In the genomic region with DNA sequence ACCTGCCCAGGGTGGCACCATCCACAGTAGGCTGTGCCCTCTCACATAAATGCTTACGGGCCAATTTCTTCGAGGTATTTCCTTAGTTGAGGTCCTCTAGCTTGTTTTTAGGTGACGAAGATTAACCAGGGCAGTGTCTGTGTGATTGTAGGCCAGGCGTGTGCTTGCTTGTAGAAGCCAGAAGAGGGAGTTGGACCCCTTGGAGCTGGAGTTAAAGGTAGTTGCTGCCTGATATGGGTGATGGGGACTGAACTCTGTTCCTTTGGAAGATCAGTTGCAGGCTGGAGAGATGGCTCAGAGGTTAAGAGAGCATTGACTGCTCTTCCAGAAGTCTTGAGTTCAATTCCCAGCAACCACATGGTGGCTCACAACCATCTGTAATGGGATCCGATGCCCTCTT, we compare ENCODE assay signal across 10 mouse cellular contexts. TPM values are rescaled to one million over a fixed set of nuclear protein-coding genes. Genes with fewer than 3 reads are reported as not detected.
DNase-seq lines count a peak whose midpoint lies in the region; ATAC-seq and TF ChIP-seq lines count a peak whose summit lies in the region.
"Had no signal": no experiment of that assay in that cellular context is flagged by ENCODE, and none has a peak within 500 bp of the region (broad histone marks: within the 10 kb centered on the region; RNA-seq: fewer than 3 reads in every experiment).

No protein-coding gene starts in this region.

- no peak overlapping the region for H3K9ac ChIP-seq in lung, postnatal 0 days (replicated peaks; ENCODE audit: low read depth)
- peak overlapping the region; percentile 83; the same call in 1 of the 2 replicates for H3K9ac ChIP-seq in forebrain, embryonic 12.5 days
- no peak overlapping the region for H3K9ac ChIP-seq in limb, embryonic 15.5 days
- H3K9ac ChIP-seq in stomach, embryonic 15.5 days = peak overlapping the region; percentile 72; the same call in 1 of the 2 replicates

- no peaks in the 10 kb centered on the region for H3K27me3 ChIP-seq in lung, postnatal 0 days (replicated peaks; ENCODE audit: insufficient read depth, low read length)
- H3K27me3 ChIP-seq in forebrain, embryonic 12.5 days = 0 out of 2 replicates have a peak, but pooled peaks cover 4% of the 10 kb centered on the region
- no peaks in the 10 kb centered on the region for H3K27me3 ChIP-seq in limb, embryonic 15.5 days
- H3K27me3 ChIP-seq in stomach, embryonic 15.5 days (replicated peaks) = no peaks in the 10 kb centered on the region

- WGBS in lung, postnatal 0 days = 75% methylated on average over 5 of the region's 5 CpGs
- WGBS in forebrain, embryonic 12.5 days = 82% methylated on average over 5 of the region's 5 CpGs
- 80% methylated on average over 5 of the region's 5 CpGs for WGBS in limb, embryonic 15.5 days
- WGBS in stomach, embryonic 15.5 days = 79% methylated on average over 5 of the region's 5 CpGs

- TF ChIP-seq EP300 in lung, postnatal 0 days (IDR thresholded peaks at IDR 0.05) = no peak

- H3K4me3 ChIP-seq in lung, postnatal 0 days (ENCODE audit: low read depth, low read length) = peak overlapping the region; percentile 80
- peak overlapping the region; percentile 78 for H3K4me3 ChIP-seq in forebrain, embryonic 12.5 days (replicated peaks)
- H3K4me3 ChIP-seq in limb, embryonic 15.5 days = peak overlapping the region; percentile 79
- peak overlapping the region; percentile 86 for H3K4me3 ChIP-seq in stomach, embryonic 15.5 days (replicated peaks)

- DNase-seq in lung, postnatal 0 days (ENCODE audit: low spot score) = peak; percentile 30
- DNase-seq in lung, postnatal 25 days (ENCODE audit: low spot score) = no peak
- DNase-seq in frontal cortex, postnatal 36 days (ENCODE audit: low spot score in 2 of 2) = no peak
- no peak for DNase-seq in right cerebral cortex, postnatal 10 days (ENCODE audit: low spot score in 2 of 2)
- DNase-seq: kidney, postnatal 10 days; spleen, adult 18-20 months had no signal

- H3K9me3 ChIP-seq in lung, postnatal 0 days (ENCODE audit: low read length) = no peaks in the 10 kb centered on the region
- H3K9me3 ChIP-seq in forebrain, embryonic 12.5 days = no peaks in the 10 kb centered on the region
- no peaks in the 10 kb centered on the region for H3K9me3 ChIP-seq in limb, embryonic 15.5 days
- no peaks in the 10 kb centered on the region for H3K9me3 ChIP-seq in stomach, embryonic 15.5 days

- peaks cover 7% of the 10 kb centered on the region; the same call in 1 of the 2 replicates for H3K36me3 ChIP-seq in lung, postnatal 0 days (ENCODE audit: insufficient read depth, low read length)
- peaks cover 21% of the 10 kb centered on the region for H3K36me3 ChIP-seq in forebrain, embryonic 12.5 days (replicated peaks)
- H3K36me3 ChIP-seq in limb, embryonic 15.5 days = peaks cover 33% of the 10 kb centered on the region
- peaks cover 23% of the 10 kb centered on the region for H3K36me3 ChIP-seq in stomach, embryonic 15.5 days

- ATAC-seq in lung, postnatal 0 days = no peak
- ATAC-seq in forebrain, embryonic 12.5 days (ENCODE audit: low FRiP score) = no peak
- ATAC-seq in limb, embryonic 15.5 days (ENCODE audit: insufficient number of reproducible peaks, low FRiP score, low TSS enrichment, low read depth) = no peak
- ATAC-seq in stomach, embryonic 15.5 days (ENCODE audit: insufficient read depth, low FRiP score, low read depth) = no peak
- no peak for ATAC-seq in granulocyte monocyte progenitor cell, adult 5-6 weeks (replicated peaks; ENCODE audit: poor library complexity, severe bottlenecking)

- TF ChIP-seq CTCF in lung, postnatal 0 days (IDR thresholded peaks at IDR 0.05) = peak; percentile 35

- peaks cover 3% of the 10 kb centered on the region; the same call in 1 of the 2 replicates for H3K4me1 ChIP-seq in lung, postnatal 0 days (ENCODE audit: insufficient read depth, low read depth, low read length)
- peaks cover 18% of the 10 kb centered on the region for H3K4me1 ChIP-seq in forebrain, embryonic 12.5 days
- peaks cover 25% of the 10 kb centered on the region for H3K4me1 ChIP-seq in limb, embryonic 15.5 days
- peaks cover 18% of the 10 kb centered on the region for H3K4me1 ChIP-seq in stomach, embryonic 15.5 days

- H3K27ac ChIP-seq in lung, postnatal 0 days (ENCODE audit: low read length) = no peak overlapping the region
- no peak overlapping the region for H3K27ac ChIP-seq in forebrain, embryonic 12.5 days
- H3K27ac ChIP-seq in limb, embryonic 15.5 days = no peak overlapping the region
- H3K27ac ChIP-seq in stomach, embryonic 15.5 days = no peak overlapping the region

- H3K4me2 ChIP-seq in lung, postnatal 0 days (replicated peaks; ENCODE audit: low read depth, low read length) = peak overlapping the region; percentile 82
- peak overlapping the region; percentile 81 for H3K4me2 ChIP-seq in forebrain, embryonic 12.5 days
- H3K4me2 ChIP-seq in limb, embryonic 15.5 days = peak overlapping the region; percentile 55
- H3K4me2 ChIP-seq in stomach, embryonic 15.5 days = peak overlapping the region; percentile 67

RNA-seq across cellular contexts. Expression of gene Ggcx, which starts 1.1 kb away (rescaled TPM):
- 28.6 and 32.2 TPM in 2 replicates for polyA plus RNA-seq in lung, postnatal 0 days (2015; fragmentation: Nextera tagmentation; extraction: Ambion mirVana)
- 19.1 and 19.8 TPM in 2 replicates for polyA plus RNA-seq in forebrain, embryonic 12.5 days (2016; fragmentation: Nextera tagmentation; extraction: Ambion mirVana)
- polyA plus RNA-seq in limb, embryonic 15.5 days (2015; fragmentation: Nextera tagmentation; extraction: Ambion mirVana) = 48.0 and 52.6 TPM in 2 replicates
- polyA plus RNA-seq in stomach, embryonic 15.5 days (2015; fragmentation: Nextera tagmentation; extraction: Ambion mirVana) = 30.4 and 39.5 TPM in 2 replicates
- total RNA-seq in granulocyte monocyte progenitor cell, adult 5-6 weeks (2014; fragmentation: Nextera tagmentation) = 7.9 and 8.8 TPM in 2 replicates
- 9.6 and 19.7 TPM in 2 replicates for total RNA-seq in granulocyte monocyte progenitor cell, adult 5-6 weeks (2017)

RNA-seq across cellular contexts. Expression of gene Mat2a, which starts 24.2 kb away (rescaled TPM):
- polyA plus RNA-seq in lung, postnatal 0 days (2015; fragmentation: Nextera tagmentation; extraction: Ambion mirVana) = 165 and 171 TPM in 2 replicates
- 475 and 476 TPM in 2 replicates for polyA plus RNA-seq in forebrain, embryonic 12.5 days (2016; fragmentation: Nextera tagmentation; extraction: Ambion mirVana)
- 334 and 355 TPM in 2 replicates for polyA plus RNA-seq in limb, embryonic 15.5 days (2015; fragmentation: Nextera tagmentation; extraction: Ambion mirVana)
- 284 and 306 TPM in 2 replicates for polyA plus RNA-seq in stomach, embryonic 15.5 days (2015; fragmentation: Nextera tagmentation; extraction: Ambion mirVana)
- total RNA-seq in granulocyte monocyte progenitor cell, adult 5-6 weeks (2014; fragmentation: Nextera tagmentation) = 387 and 444 TPM in 2 replicates
- total RNA-seq in granulocyte monocyte progenitor cell, adult 5-6 weeks (2017) = 211 and 247 TPM in 2 replicates

RNA-seq across cellular contexts. Expression of gene Vamp8, which starts 24.7 kb away (rescaled TPM):
- polyA plus RNA-seq in lung, postnatal 0 days (2015; fragmentation: Nextera tagmentation; extraction: Ambion mirVana) = 608 and 656 TPM in 2 replicates
- polyA plus RNA-seq in forebrain, embryonic 12.5 days (2016; fragmentation: Nextera tagmentation; extraction: Ambion mirVana) = 24.6 and 26.0 TPM in 2 replicates
- polyA plus RNA-seq in limb, embryonic 15.5 days (2015; fragmentation: Nextera tagmentation; extraction: Ambion mirVana) = 174 and 184 TPM in 2 replicates
- 215 and 219 TPM in 2 replicates for polyA plus RNA-seq in stomach, embryonic 15.5 days (2015; fragmentation: Nextera tagmentation; extraction: Ambion mirVana)
- total RNA-seq in granulocyte monocyte progenitor cell, adult 5-6 weeks (2014; fragmentation: Nextera tagmentation) = 239 and 250 TPM in 2 replicates
- 347 and 437 TPM in 2 replicates for total RNA-seq in granulocyte monocyte progenitor cell, adult 5-6 weeks (2017)

RNA-seq across cellular contexts. Expression of gene Vamp5, which starts 34.9 kb away (rescaled TPM):
- 80.5 and 83.3 TPM in 2 replicates for polyA plus RNA-seq in lung, postnatal 0 days (2015; fragmentation: Nextera tagmentation; extraction: Ambion mirVana)
- polyA plus RNA-seq in forebrain, embryonic 12.5 days (2016; fragmentation: Nextera tagmentation; extraction: Ambion mirVana) = 6.0 and 7.6 TPM in 2 replicates
- 20.5 and 22.2 TPM in 2 replicates for polyA plus RNA-seq in limb, embryonic 15.5 days (2015; fragmentation: Nextera tagmentation; extraction: Ambion mirVana)
- 23.9 and 26.8 TPM in 2 replicates for polyA plus RNA-seq in stomach, embryonic 15.5 days (2015; fragmentation: Nextera tagmentation; extraction: Ambion mirVana)
- 12.4 and 43.7 TPM in 2 replicates for total RNA-seq in granulocyte monocyte progenitor cell, adult 5-6 weeks (2014; fragmentation: Nextera tagmentation)
- total RNA-seq in granulocyte monocyte progenitor cell, adult 5-6 weeks (2017) = 8.6 and 16.5 TPM in 2 replicates

RNA-seq across cellular contexts. Expression of gene Rnf181, which starts 48.4 kb away (rescaled TPM):
- polyA plus RNA-seq in lung, postnatal 0 days (2015; fragmentation: Nextera tagmentation; extraction: Ambion mirVana) = 202 and 208 TPM in 2 replicates
- 97.4 and 97.5 TPM in 2 replicates for polyA plus RNA-seq in forebrain, embryonic 12.5 days (2016; fragmentation: Nextera tagmentation; extraction: Ambion mirVana)
- 97.2 and 99.0 TPM in 2 replicates for polyA plus RNA-seq in limb, embryonic 15.5 days (2015; fragmentation: Nextera tagmentation; extraction: Ambion mirVana)
- polyA plus RNA-seq in stomach, embryonic 15.5 days (2015; fragmentation: Nextera tagmentation; extraction: Ambion mirVana) = 123 and 132 TPM in 2 replicates
- total RNA-seq in granulocyte monocyte progenitor cell, adult 5-6 weeks (2014; fragmentation: Nextera tagmentation) = 81.5 and 83.1 TPM in 2 replicates
- total RNA-seq in granulocyte monocyte progenitor cell, adult 5-6 weeks (2017) = 48.6 and 54.3 TPM in 2 replicates

Comparison
In these comparisons a context has a peak if more than half of its experiments do, and no peak if none do; other contexts are left out.
1. H3K9ac ChIP-seq: peak in forebrain, embryonic 12.5 days (single experiment) and stomach, embryonic 15.5 days (single experiment); none in lung, postnatal 0 days (single experiment) and limb, embryonic 15.5 days (single experiment).
2. Peak in every context shown above with its lines, with median percentiles within 50 percentile points of each other: H3K4me2 ChIP-seq and H3K4me3 ChIP-seq.